Mouse (Mus musculus) liver, adult 2 months (tissue): Measurements from ENCODE around the gene Car6. TPM values are rescaled to one million over a fixed set of nuclear protein-coding genes. Genes with fewer than 3 reads are reported as not detected.
A peak's percentile ranks its signal among the peaks of the same experiment; 100 is the strongest.

Experiments used
- DNase-seq: peaks from one replicate; pipeline ENCODE4 v3.0.0-alpha.2; 2011; ENCODE audit warnings: low read depth, low spot score; ENCODE audit errors: extremely low read depth
- H3K27ac ChIP-seq: fragments of 200-500 bp; replicated peaks from 2 replicates; pipeline ENCODE4 v1.5.1; 2012; ENCODE audit warnings: low read depth, mild to moderate bottlenecking, control low read depth, inconsistent platforms, low read length; ENCODE audit not compliant: insufficient read depth
- H3K27me3 ChIP-seq: fragments of 200-500 bp; 2 replicates; pipeline ENCODE4 v1.6.1; 2012; ENCODE audit warnings: mild to moderate bottlenecking, moderate library complexity, low read length, inconsistent platforms; ENCODE audit not compliant: control insufficient read depth, insufficient read depth
- H3K36me3 ChIP-seq: fragments of 200-500 bp; 2 replicates; pipeline ENCODE4 v1.6.1; 2012; ENCODE audit warnings: low read length, inconsistent platforms; ENCODE audit not compliant: control insufficient read depth, insufficient read depth
- H3K4me1 ChIP-seq: fragments of 200-500 bp; 2 replicates; pipeline ENCODE4 v1.6.1; 2011; ENCODE audit warnings: low read length; ENCODE audit not compliant: control insufficient read depth, insufficient read depth
- H3K4me3 ChIP-seq: fragments of 200-500 bp; 2 replicates; pipeline ENCODE4 v1.5.1; 2011; ENCODE audit warnings: low read depth, mild to moderate bottlenecking, control low read depth, low read length, moderate library complexity; ENCODE audit not compliant: insufficient read depth
- H3K79me2 ChIP-seq: fragments of 200-500 bp; 2 replicates; pipeline ENCODE4 v1.6.1; 2012; ENCODE audit warnings: inconsistent platforms, mild to moderate bottlenecking, low read length, moderate library complexity; ENCODE audit not compliant: control insufficient read depth, insufficient read depth
- H3K9ac ChIP-seq: fragments of 200-500 bp; 2 replicates; pipeline ENCODE4 v1.6.1; 2012; ENCODE audit warnings: low read depth, mild to moderate bottlenecking, control low read depth, inconsistent platforms, low read length
- CTCF ChIP-seq: fragments of 200-500 bp; IDR thresholded peaks from 2 replicates; pipeline ENCODE4 v1.5.1; 2011; ENCODE audit warnings: low read depth, low read length, control low read depth
- POLR2A ChIP-seq: fragments of 200-500 bp; IDR thresholded peaks from 2 replicates; pipeline ENCODE4 v1.6.1; 2011; ENCODE audit warnings: low read length, control low read depth; ENCODE audit not compliant: insufficient read depth; ENCODE audit errors: extremely low read depth
- WGBS: fragments of 180-500 bp; shearing (Covaris S2); methylation state at CpG from one replicate; pipeline ENCODE4 v1.1.7; 2018; 5-methylcytosine and 5-hydroxymethylcytosine counted together
- polyA plus RNA-seq: library from polyadenylated mRNA; depleted of rRNA; stranded (reverse); fragments of >200 nt; gene quantifications from 2 replicates; pipeline ENCODE4 v1.2.3, GENCODE M21; 2012; rRNA removed
- total RNA-seq: library from RNA; depleted of rRNA; stranded (reverse); fragments of >200 nt; gene quantifications from 2 replicates; pipeline ENCODE4 v1.2.3, GENCODE M21; 2014; rRNA removed

Gene Car6
- not detected in 2 replicates for total RNA-seq
- not detected in 2 replicates for polyA plus RNA-seq

- no peak for TF ChIP-seq CTCF
- no peak for TF ChIP-seq POLR2A
- Histone ChIP-seq H3K27me3 (no peaks in the 10 kb centered on the region), H3K27ac (no peak within 1 kb of the TSS), H3K36me3 (no peaks in the 10 kb centered on the region), H3K79me2 (no peaks in the 10 kb centered on the region), H3K4me1 (no peaks in the 10 kb centered on the region), H3K4me3 (no peak within 1 kb of the TSS), H3K9ac (no peak within 1 kb of the TSS)
- no peak for DNase-seq
- WGBS, result 75% methylated on average over 5 of the region's 5 CpGs
Observed at GRCm38 (mm10) chr4:150201232-150201631, at the start of gene Car6. TSS of gene Car6 (minus strand) at chr4:150201332.

GRCm38 (mm10) chr4:150249731-150250270 lies 48.7 kb upstream of the Car6 start:
- peak; percentile 76 for DNase-seq
- Histone ChIP-seq H3K9ac (no peak overlapping the region), H3K4me3 (no peak overlapping the region), H3K27me3 (no peaks in the 10 kb centered on the region), H3K4me1 (peaks cover 2% of the 10 kb centered on the region; the same call in 1 of the 2 replicates), H3K79me2 (no peaks in the 10 kb centered on the region), H3K27ac (no peak overlapping the region), H3K36me3 (peaks cover 37% of the 10 kb centered on the region)
- TF ChIP-seq CTCF (no peak), POLR2A (no peak)
- WGBS, result 46% methylated on average over 5 of the region's 5 CpGs

GRCm38 (mm10) chr4:150248917-150249316 lies 47.8 kb upstream of the Car6 start:
- Histone ChIP-seq H3K27me3 (no peaks in the 10 kb centered on the region), H3K9ac (no peak overlapping the region), H3K36me3 (peaks cover 45% of the 10 kb centered on the region), H3K27ac (no peak overlapping the region), H3K79me2 (no peaks in the 10 kb centered on the region), H3K4me3 (no peak overlapping the region), H3K4me1 (peaks cover 2% of the 10 kb centered on the region; the same call in 1 of the 2 replicates)
- 55% methylated on average over 5 of the region's 5 CpGs for WGBS
- TF ChIP-seq CTCF (no peak), POLR2A (no peak)
- no peak for DNase-seq

GRCm38 (mm10) chr4:150248009-150248408 lies 46.9 kb upstream of the Car6 start:
- DNase-seq, result peak; percentile 62
- TF ChIP-seq POLR2A (no peak), CTCF (peak; percentile 97)
- 59% methylated on average over 5 of the region's 5 CpGs for WGBS
- Histone ChIP-seq H3K36me3 (peaks cover 53% of the 10 kb centered on the region), H3K79me2 (no peaks in the 10 kb centered on the region), H3K27ac (no peak overlapping the region), H3K4me3 (no peak overlapping the region), H3K4me1 (peaks cover 2% of the 10 kb centered on the region; the same call in 1 of the 2 replicates), H3K9ac (no peak overlapping the region), H3K27me3 (no peaks in the 10 kb centered on the region)

GRCm38 (mm10) chr4:150245876-150246275 lies 44.7 kb upstream of the Car6 start:
- no peak for TF ChIP-seq CTCF
- WGBS, result 87% methylated on average over 2 of the region's 2 CpGs
- H3K4me1 ChIP-seq, result peaks cover 11% of the 10 kb centered on the region

GRCm38 (mm10) chr4:150242745-150243144 lies 41.6 kb upstream of the Car6 start:
- H3K27ac ChIP-seq, result no peak overlapping the region

More at GRCm38 (mm10) chr4:150245876-150246275, 44.7 kb upstream of the Car6 start:
- Histone ChIP-seq H3K79me2 (no peaks in the 10 kb centered on the region), H3K27ac (no peak overlapping the region), H3K36me3 (peaks cover 73% of the 10 kb centered on the region), H3K9ac (no peak overlapping the region), H3K4me3 (no peak overlapping the region), H3K27me3 (no peaks in the 10 kb centered on the region)
- no peak for DNase-seq

More at GRCm38 (mm10) chr4:150242745-150243144, 41.6 kb upstream of the Car6 start:
- Histone ChIP-seq H3K9ac (no peak overlapping the region), H3K4me1 (peaks cover 20% of the 10 kb centered on the region), H3K36me3 (peaks cover 70% of the 10 kb centered on the region), H3K79me2 (peaks cover 6% of the 10 kb centered on the region; the same call in 1 of the 2 replicates), H3K27me3 (no peaks in the 10 kb centered on the region), H3K4me3 (no peak overlapping the region)
- WGBS, result 76% methylated on average over 5 of the region's 5 CpGs
- TF ChIP-seq CTCF, result no peak
- TF ChIP-seq POLR2A, result no peak
- DNase-seq, result no peak
